Mouse (Mus musculus) frontal cortex, postnatal 14 days (tissue): ENCODE measurements at regions not wholly inside any gene's neighbourhood (a gene's known extent, or its start where the extent isn't known, plus 50 kb on each side); places are given as distances from the start of the nearest gene placed in this dataset.

Source experiments
- DNase-seq, 2 experiments: peaks; one replicate each; pipeline ENCODE4 v3.0.0; 2022; ENCODE audit warnings: low spot score in 2 of 2

DNA sequence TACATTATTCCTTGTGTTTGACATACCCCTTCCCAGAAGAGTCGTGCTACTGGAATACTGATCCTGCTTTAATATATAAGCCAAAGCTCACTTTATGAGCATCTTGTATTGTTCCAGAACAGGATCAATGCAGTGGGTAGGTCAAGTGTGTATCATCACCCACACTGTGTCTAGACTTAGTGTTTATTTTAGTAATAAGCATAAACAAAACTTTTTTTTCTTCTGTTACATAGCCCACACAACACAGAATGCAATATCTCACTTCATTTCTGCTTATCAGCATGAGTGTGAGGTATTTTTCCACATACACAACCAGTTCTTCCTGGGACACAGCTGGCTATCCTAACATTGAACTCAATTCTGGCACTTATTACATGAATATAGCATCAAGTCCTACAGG, 2721.7 kb upstream of the Lrrc6 start:
- DNase-seq, result no peak
